Mouse (Mus musculus) 3134 (cell line): ENCODE data around the gene Fndc3b.

Experiments used
- DNase-seq: peaks from one replicate; pipeline ENCODE4 v3.0.0-alpha.2; 2011; ENCODE audit warnings: low spot score; ENCODE audit not compliant: insufficient read length; ENCODE audit errors: extremely low read depth

Gene Fndc3b

DNA sequence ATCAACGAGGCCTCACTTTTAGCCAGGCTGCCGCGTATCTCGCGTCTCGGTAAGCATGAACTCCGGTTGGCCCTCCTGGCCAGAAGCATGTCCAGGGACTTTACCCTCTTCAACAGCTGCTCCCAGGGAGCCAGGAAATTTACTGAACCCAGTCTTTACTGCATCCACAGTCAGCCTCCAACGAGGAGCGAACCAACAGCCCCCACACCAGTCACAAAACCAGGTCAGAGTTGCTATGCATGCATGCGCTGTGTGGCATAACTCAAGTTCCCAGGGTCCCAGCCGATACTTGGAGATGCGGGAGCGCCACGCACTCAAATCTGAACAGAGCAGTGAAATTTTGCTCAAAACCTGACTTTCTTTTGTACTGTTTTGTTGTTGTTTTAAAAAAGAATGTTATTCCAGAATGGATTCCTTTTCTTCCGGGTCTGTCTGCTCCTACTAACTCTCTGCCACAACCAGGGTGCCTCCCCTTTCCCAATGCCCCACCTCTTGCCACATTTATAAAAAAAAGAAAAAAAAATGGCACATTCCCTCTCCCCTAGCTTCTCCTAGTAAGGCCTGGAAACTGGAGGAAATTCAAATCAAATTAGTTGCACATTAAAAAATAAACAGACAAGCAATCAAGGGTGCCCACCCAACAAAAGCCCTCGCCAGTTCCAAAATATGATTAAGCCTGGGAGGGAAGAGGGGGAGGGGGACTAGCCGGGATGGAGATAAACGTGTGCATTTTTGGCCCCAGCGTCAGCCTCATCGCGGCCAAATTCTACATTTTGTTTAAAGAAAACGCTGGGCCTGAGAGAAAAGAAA lies 1.8 kb downstream of the Fndc3b start:
- peak; percentile 54 for DNase-seq

DNA sequence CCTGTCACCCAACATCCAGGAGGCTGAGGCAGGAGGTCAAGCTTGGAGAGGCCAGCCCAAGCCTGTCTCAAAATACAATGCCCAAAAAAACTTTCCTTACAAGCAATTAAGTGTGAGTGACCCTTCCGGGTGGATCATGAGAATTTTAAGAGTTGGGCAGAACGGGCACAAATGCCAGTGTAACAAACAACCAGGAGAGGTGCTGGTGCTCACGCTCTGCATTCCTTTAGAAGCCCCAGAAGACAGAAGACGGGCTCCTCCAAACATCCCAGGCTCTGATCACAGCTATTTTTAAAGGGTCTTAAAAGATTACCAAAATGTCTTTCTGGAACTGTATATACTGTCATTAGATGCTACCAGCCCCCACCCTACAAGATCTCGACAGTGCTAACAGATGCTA lies 2.5 kb downstream of the Fndc3b start:
- no peak for DNase-seq

DNA sequence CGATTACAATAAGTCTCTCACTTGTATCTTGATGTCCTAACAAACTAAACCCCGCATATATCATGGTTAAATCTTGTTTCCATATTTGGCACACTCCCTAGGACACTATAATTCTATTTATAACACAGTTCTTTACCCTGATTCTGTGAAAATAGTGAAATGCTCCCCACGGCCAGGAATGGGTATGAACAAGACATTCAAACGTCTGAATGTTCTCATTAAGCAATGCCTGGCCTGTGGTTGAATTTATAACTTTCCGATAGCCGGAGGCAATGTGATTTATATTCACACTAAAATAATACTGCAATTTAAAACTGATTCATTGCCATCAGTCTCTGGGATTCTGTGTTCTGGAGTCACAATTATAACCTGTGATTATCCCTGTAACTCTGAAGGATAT lies 5.3 kb downstream of the Fndc3b start:
- no peak for DNase-seq

DNA sequence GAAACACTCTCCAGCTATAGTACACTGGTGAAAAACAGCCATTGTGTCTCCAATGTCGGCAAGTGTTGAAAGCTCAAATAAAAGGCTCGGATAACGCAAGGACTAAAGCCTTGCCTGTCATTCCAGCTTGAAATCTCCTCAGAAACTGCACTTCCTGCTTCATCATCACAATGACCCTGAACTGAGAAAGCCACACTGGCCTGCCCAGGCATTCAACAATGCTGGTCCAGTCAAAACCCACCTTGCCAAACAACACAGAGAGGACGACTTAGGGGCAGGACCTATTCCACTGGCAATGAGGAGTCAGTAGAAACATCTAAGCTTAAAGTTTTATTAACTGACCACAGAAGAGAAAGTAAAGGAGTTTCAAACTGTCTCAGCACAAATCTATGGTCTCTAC lies 6.1 kb downstream of the Fndc3b start:
- DNase-seq: no peak

DNA sequence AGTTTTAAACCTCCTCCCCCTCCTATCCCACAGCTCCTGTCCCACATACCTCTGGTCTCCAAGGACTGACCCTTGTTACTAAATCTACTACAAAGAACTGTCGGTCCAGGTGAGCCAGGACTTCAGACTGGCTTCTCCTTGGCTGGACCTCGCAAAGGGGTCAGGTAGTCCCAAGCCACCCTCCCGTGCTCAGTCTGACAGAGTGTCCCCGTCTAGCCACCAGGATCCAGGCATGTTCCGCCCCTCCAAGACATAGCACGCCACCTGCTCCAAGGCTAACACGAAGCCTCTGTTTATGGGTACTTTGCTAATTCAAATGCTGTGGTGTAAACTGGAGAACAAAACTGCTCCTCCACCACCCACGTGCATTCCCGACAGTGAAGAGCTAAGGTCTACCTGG lies 6.5 kb downstream of the Fndc3b start:
- DNase-seq: no peak

DNA sequence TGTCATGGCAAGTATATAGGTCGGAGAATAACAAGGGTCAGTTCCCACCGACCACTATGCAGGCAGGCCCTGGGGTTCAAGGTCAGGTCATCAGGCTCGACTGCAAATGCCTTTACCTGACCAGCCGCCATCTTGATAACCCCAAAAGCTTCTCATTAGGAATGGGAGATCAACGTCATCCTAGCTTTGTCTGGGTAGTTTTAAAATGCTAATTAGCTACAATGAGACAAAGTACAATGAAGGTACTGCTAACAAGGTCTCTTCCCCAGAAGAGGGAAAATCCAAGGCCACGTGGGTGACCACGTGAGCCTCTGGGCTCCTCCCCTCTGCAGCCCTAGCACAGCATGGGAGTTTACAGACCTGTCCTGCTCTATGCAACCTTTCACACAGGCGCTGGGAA lies 7.6 kb downstream of the Fndc3b start:
- no peak for DNase-seq

DNA sequence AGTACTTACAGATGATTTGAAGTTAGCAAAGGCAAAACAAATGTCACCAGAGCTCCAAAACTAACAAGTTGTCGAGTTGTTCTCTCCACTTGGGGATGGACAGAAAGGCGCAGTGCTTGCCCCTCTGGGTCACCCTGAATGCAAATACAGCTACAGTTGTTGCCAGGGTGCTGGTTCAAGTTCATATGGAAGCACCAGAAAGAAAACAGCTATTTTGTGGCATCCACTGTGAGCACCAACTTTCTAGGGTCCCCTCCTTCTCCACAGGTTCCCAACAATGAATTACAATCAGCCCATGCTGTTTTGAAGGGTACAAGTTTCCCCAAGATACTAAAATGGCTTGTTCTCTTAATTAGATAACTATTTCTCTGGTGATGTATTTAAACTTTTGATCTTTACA lies 8.0 kb downstream of the Fndc3b start:
- DNase-seq: no peak

DNA sequence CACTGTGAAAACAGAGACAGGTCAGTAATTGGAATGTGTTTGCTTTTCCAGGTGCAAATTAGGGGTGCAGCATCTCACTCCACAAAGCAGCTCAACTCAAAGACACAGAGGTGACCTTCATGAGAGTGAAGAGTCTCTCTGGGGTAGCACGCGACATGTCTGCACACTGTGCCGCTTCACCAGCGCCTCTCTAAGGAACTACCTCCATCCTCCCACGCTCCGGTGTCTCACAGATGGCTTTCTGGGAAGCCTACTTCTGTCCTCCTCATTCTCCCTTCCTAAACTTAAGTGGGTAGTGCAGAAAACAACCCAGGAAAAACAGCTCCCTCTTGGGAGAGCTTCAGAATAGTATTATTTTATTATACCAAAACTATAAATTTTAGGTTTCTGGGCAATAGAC lies 12.4 kb downstream of the Fndc3b start:
- DNase-seq: no peak

DNA sequence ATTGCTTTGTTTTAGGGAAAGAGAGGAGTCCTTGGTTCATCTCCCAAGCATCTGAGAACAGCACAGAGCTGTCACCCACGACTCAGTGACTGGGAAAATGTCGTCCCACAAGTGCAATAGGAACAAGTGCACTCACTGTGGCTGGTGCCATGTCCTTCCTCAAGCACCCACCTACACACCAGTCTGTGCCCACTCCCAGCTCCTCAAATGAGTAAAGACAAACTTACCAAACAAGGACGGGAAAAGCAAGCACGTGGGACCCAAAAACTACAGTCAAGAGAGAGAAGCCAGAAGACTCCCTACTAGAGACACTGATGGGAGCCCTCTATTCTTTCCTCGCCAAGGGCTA lies 14.7 kb downstream of the Fndc3b start:
- no peak for DNase-seq

DNA sequence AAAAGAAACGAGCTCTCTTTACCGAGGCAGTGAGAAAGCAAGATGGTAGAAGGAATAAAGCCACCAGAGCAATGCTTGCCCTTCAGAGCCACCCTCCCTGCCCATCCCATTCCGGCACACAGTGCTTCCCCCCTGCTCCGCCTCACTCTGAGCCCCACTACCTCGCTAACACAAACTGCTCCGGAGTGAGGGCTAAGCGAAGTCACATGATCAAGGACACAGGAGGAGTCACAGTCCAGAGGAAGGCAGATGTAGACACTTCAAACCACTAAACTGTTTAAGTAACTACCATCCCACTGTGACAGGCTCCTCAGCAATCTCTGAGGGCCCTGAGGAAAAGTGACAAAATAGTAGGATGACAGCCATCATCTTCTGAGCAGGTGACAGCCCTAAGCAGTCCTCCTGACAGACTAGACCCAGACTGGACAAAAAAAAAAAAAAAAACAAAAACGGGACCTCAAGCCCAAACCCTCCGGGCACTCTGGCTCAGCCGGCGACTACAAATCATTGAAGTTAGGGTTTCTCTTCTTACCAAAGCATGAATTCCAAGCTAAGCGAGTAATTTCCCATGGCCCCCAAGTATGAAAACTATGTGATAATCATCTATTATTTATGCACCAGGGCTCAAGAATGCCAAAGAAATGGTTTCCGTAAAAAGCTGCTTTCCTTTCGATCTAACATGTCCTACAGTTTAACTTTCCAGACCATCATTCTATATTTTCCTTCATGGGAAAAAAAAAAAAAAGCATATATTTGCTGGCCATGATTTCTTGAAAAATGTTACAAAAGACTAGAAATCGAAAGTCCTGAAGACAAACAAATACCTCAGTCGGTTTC lies 15.3 kb downstream of the Fndc3b start:
- DNase-seq: no peak

DNA sequence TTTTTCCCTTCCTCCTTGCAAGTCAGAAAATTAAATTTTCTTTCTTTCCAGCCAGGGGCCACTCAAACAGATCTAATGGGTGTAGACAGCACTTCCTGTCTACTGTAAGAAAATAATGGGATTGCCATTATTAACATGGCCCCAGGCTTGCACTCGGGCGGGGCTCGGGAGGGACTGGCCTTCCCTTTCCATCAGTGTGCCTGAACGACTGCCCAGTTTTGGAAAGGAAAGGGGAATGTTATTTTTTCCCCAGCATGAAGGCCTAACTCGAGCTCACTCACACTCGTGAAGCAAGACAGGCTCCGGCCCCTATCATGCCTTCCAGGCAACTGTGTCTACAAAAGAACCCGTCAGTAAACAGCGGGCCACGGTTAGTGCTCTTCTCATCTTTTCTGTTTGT lies 16.5 kb downstream of the Fndc3b start:
- no peak for DNase-seq

DNA sequence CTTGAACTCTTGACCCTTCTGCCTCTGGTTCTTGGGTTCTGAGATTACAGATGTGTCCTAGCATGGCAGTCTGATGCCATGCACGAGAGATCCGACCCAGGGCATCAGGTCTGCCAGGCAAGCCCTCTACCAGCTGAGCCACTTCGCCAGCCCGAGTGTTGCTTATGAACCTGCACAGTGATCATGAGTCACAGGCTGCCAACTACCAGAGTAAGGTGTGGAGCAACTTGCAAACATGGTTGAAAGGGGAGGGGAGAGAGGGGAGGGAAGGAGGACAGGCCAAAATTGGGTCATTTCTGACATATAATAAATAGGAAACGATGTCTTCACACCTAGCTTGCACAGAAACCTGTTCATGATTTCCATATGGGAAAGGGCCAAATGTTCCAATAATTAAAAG lies 17.0 kb downstream of the Fndc3b start:
- no peak for DNase-seq

DNA sequence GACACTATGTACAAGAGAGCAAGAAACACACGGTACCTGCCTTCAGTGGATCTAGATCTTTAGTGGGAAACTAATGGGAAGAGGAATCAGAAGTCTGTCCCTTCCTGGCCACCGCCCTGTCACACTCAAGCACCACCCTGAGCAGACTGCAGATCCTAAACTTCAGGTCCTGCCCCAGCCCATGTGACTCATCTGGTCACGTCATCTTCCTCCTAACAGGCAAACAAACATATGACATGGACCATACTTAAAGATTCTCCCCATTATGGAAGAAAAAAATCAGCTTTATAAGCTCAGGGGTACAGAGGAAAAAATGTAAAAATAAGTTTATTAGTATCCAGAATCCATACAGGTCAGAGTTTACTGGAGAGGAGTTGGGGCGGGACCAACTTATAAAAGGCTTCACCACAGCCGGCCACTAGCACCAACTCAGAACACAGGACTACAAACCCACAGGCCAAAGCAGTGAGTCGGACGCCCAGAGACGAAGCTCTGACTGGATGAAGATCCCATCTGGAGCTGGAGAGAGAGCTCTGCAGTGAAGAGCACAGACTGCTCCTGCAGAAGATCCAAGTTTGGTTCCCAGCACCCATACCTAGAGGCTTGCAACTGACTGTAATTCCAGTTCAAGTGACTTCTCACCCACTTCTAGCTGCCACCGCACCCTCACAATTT lies 19.5 kb downstream of the Fndc3b start:
- peak; percentile 63 for DNase-seq

DNA sequence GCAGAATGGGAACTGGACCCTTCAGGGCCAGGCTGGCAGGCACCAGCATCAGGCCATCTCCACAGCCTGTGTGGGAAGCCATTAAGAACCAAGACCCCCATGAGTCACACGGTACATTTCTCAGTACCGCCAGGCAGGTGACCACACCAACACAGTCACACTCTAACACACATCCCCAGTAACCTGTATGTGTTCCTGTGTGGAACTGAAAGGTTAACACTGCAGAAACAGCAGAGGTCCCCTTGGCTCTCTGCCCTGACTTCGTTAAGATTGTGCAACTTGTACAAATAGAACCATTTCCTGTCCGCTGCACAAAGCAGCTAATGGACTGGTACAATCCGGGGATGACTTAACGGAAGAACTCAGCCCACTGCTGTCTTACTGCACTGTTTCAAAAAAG lies 21.1 kb downstream of the Fndc3b start:
- peak; percentile 63 for DNase-seq

DNA sequence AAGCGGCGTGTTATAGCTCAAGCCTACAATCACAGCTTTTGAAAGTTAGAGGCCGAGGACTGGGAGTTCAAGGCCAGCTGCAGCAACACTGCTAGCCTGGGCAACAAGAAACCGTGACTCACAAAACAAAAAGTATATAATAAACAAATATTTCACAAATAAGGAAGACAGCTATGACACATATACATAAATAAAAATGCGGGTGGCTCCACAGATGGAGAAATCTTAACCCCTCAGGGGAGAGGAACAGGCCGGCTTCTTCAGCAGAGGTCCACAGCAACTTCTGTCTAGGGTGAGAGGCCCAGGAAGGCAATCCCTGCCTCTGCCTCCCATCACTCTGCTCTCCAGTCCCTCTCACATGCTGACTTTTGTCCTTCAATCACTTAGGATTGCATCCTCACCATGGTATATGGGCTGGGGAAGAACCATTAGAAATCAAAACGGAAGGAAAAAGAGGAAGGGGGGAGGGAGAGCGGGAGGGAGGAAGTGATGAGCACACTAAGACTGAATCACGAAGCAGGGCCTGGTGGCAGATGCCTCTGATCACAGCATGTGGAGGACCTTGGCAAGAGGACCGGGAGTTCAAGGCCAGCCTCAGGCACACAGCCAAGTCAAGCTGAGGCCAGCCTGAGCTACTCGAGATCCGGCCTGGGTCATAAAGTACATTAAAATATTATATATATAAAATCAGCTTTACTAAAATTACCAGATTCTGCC lies 21.8 kb downstream of the Fndc3b start:
- peak; percentile 71 for DNase-seq

DNA sequence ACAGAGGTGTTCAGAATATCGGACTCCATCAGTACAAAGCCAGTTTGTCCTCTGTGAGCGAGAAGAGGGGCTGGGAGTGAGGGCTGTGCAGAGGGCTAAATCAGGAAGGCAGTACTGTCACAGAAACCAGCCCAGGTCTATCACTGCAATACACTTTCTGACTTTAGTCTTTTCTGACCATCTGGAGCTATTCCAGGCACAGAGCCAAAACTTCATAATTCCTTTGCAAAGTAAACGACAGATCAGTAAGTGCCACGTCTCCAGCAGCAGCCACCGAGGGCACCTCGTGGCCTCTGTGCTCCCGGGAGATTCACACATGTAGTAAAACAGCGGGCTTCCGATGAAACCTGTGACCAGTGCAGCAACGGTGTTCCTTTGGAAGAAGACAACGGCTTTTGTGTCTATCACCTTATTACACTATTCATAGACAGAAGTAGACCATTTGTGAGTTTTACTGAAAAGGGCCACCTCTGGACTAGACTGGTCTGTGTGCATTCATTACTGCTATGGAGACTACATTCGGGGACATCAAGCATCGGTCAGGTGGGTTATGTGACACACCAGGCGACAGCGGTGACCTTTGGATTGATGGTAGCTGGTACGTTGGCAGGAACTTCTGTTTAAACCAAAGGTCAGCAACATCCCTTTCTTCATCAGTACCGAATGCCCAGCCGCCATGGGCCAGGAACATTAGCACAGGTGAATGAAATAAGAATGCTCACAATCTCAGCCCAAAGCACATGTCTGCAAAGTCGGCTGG lies 24.2 kb downstream of the Fndc3b start:
- no peak for DNase-seq

DNA sequence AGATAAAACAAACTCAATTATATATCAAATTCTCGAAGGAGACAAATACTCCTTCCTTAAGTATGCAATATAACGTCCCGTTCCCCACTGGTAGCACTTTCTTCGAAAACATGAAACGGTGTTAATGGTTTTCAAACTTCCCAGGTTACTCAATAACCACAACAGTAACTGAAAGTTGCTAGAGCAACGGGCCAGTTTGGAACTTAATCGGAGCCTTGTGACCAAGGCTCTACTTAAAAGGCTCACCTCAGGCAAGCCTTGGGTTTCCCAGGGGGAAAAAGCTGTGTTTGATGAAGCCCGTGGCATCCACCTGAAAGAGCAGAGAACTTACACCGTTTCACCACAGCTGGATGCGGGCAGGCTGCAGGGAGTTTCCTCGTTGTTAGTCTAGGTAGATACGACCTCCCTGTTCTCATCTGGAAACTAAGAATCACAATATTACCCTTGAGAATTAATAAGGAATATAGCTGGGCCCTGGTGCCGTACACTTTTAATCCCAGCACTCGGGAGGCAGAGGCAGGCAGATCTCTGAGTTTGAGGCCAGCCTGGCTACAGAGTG lies 25.4 kb downstream of the Fndc3b start:
- no peak for DNase-seq

DNA sequence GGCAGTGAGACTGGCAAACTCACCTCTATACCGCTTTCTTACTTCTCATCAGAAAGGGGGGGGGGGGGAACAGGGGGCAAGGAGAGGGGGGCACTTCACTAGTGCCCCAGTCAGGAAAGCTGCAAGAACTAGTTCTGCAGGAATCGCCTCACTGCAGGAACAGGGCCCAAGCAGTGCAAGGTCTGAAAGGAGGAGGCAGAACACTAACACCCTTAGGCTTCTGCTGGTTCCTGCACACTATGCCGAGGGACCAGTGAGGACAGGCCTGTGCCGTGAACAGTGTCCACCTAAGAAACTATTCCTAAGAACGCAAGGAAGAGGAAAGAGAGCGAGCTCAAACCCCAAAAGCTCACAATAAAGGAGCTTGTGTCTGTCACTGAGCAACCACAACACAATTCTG lies 26.0 kb downstream of the Fndc3b start:
- DNase-seq: no peak

DNA sequence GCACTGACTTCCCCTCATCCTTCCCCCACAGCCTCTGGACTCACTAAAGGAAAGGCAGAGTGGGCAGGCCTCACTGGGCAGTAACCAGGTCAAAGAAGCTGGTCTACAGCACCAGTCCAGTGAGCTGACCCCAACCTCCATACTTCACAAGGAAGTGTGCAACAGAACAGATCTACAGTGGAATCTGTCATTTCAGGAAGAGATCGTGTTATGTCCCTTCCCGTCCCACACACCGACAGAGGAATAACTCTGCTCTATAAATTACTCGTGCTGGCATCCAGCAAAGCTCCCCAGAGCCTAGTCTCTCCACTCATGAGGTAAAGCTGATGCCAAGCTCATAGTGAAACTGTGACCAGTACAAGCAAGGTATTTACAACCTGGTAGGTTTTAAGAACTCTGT lies 27.7 kb downstream of the Fndc3b start:
- DNase-seq: no peak

DNA sequence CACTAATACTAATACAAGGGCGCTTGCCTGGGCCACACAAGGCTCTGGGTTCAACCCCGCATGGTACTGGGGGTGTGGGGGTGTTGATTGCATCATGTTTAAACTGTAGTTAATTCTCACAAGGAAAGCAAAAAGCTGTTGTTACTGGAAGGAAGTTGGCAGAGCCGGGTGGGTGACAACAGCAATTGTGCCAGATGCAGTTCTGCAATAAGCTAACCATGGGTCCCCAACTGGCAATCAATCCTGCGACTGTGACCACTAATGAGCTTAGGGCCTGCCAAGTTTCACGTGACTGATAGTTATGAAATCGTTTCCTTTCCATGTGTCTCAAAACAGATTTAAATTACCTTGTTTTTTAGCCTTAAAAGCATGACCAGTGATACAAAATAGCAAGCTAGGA lies 33.5 kb downstream of the Fndc3b start:
- DNase-seq: no peak
